Mouse (Mus musculus) forebrain, embryonic 15.5 days (tissue): ENCODE measurements around the gene Camk1g. TPM values are rescaled to one million over a fixed set of nuclear protein-coding genes. Genes with fewer than 3 reads are reported as not detected.

ENCODE experiments used
- ATAC-seq: fragments of 200-750 bp; cut with Nextera tagmentation; replicated peaks from 2 replicates; pipeline ENCODE4 v1.8.0; 2017; ENCODE audit warnings: mild to moderate bottlenecking, moderate TSS enrichment, moderate library complexity
- H3K27ac ChIP-seq: fragments of 300-500 bp; sonication (generic); replicated peaks from 2 replicates; pipeline ENCODE4 v1.5.1; 2015; ENCODE audit warnings: mild to moderate bottlenecking, inconsistent platforms
- H3K27me3 ChIP-seq: fragments of 300-500 bp; sonication (generic); 2 replicates; pipeline ENCODE4 v1.6.1; 2015; ENCODE audit warnings: inconsistent platforms
- H3K36me3 ChIP-seq: fragments of 300-500 bp; sonication (generic); 2 replicates; pipeline ENCODE4 v1.6.1; 2015; ENCODE audit warnings: mild to moderate bottlenecking, inconsistent platforms
- H3K4me1 ChIP-seq: fragments of 300-500 bp; sonication (generic); 2 replicates; pipeline ENCODE4 v1.6.1; 2015; ENCODE audit warnings: inconsistent platforms
- H3K4me2 ChIP-seq: fragments of 300-500 bp; sonication (generic); replicated peaks from 2 replicates; pipeline ENCODE4 v1.6.1; 2015; ENCODE audit warnings: mild to moderate bottlenecking, inconsistent platforms
- H3K4me3 ChIP-seq: fragments of 300-500 bp; sonication (generic); 2 replicates; pipeline ENCODE4 v1.5.1; 2015; ENCODE audit warnings: mild to moderate bottlenecking, inconsistent platforms
- H3K9ac ChIP-seq: fragments of 300-500 bp; sonication (generic); replicated peaks from 2 replicates; pipeline ENCODE4 v1.6.1; 2015; ENCODE audit warnings: mild to moderate bottlenecking, inconsistent platforms
- H3K9me3 ChIP-seq: fragments of 300-500 bp; sonication (generic); 2 replicates; pipeline ENCODE4 v1.6.1; 2016; ENCODE audit warnings: inconsistent platforms
- WGBS: fragments of 180-500 bp; shearing (Covaris S2); methylation state at CpG from one replicate; pipeline ENCODE4 v1.1.7; 2015; ENCODE audit warnings: mixed read lengths; 5-methylcytosine and 5-hydroxymethylcytosine counted together
- polyA plus RNA-seq: library from polyadenylated mRNA; unstranded; fragments of >200 nt; fragmentation: Nextera tagmentation; extraction: Ambion mirVana; gene quantifications from 2 replicates; pipeline ENCODE4 v1.2.1, GENCODE M21; 2015

Gene Camk1g
- polyA plus RNA-seq, 1 experiment from 2014 or later: 44.8 TPM

DNA sequence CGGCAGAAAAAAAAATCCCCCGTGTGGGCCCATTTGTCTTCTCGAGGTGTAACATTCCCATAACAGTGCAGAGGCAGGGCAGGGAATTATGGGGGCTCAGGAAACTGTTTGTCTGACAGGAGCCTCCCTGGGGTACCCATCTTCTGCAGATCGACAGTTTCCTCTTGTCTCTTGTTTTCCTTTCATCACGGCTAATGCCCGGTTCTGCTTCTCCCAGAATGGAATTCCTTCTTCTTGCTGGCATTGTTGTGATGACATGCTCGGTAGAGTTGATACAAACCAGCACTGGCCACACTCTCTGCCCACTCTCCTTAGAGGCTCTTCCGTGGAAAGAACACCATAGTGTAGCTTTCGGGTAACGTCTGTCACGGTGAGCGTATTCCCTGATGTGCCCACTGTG, 19.9 kb upstream of the Camk1g start:
- H3K4me2 ChIP-seq: no peak overlapping the region
- H3K27me3 ChIP-seq: no peaks in the 10 kb centered on the region
- H3K4me3 ChIP-seq: no peak overlapping the region
- 0 out of 2 replicates have a peak overlapping the region, but pooled peaks have one; percentile 0 for H3K27ac ChIP-seq
- no peak overlapping the region for H3K9ac ChIP-seq
- WGBS: 35% methylated on average over 12 of the region's 12 CpGs
- ATAC-seq: no peak
- H3K9me3 ChIP-seq: no peaks in the 10 kb centered on the region
- H3K36me3 ChIP-seq: no peaks in the 10 kb centered on the region
- peaks cover 29% of the 10 kb centered on the region for H3K4me1 ChIP-seq

DNA sequence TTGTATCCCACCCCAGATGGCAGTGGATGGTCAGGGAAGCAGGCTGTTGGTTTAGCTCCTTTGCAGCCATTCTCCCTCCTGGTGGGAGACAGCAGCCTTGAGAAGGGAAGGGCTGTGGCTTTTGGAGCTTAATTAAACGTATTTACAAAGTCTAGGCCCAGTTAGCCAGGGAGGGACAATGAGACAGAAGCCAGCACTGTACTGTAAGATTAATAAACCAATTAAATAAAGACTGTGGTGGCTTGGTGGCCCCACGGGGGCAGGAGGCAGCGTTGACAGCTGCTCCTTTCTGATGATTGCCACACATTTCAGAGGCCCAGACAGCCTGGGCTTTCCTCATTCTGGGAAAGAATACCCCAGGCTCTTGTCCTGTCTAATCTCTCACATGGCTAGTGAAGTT, 19.4 kb upstream of the Camk1g start:
- H3K27me3 ChIP-seq: no peaks in the 10 kb centered on the region
- WGBS: 2% methylated on average over 3 of the region's 3 CpGs
- no peak overlapping the region for H3K9ac ChIP-seq
- peak; percentile 28; the same call in 1 of the 2 replicates for ATAC-seq
- peak overlapping the region; percentile 0; the same call in 1 of the 2 replicates for H3K27ac ChIP-seq
- H3K4me3 ChIP-seq: no peak overlapping the region
- no peak overlapping the region for H3K4me2 ChIP-seq
- no peaks in the 10 kb centered on the region for H3K36me3 ChIP-seq
- H3K9me3 ChIP-seq: no peaks in the 10 kb centered on the region
- peaks cover 29% of the 10 kb centered on the region for H3K4me1 ChIP-seq

DNA sequence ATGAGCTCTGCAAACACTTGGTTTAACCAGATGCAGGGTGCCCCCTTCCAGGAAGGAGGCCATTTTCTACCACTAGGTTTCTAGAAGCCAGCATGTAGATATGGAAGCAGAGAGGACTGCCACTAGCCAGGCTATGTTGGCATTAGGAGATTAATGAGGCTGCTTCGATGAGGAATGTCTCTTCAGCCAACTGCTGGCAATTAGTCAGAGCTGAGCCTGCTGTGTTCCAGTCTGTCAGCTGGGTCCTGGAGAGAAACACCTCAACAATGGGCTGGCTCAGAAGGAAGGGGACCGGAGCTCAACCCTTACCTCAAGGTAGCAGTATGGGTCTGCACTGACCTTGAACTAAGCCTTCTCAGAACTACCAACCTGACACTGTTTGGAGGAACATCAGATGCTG, 17.1 kb upstream of the Camk1g start:
- peaks cover 40% of the 10 kb centered on the region for H3K4me1 ChIP-seq
- H3K9me3 ChIP-seq: no peaks in the 10 kb centered on the region
- no peaks in the 10 kb centered on the region for H3K27me3 ChIP-seq
- no peak overlapping the region for H3K9ac ChIP-seq
- no peak overlapping the region for H3K27ac ChIP-seq
- no peak overlapping the region for H3K4me3 ChIP-seq
- H3K36me3 ChIP-seq: no peaks in the 10 kb centered on the region
- WGBS: 36% methylated on average over 2 of the region's 2 CpGs
- ATAC-seq: no peak
- H3K4me2 ChIP-seq: no peak overlapping the region

DNA sequence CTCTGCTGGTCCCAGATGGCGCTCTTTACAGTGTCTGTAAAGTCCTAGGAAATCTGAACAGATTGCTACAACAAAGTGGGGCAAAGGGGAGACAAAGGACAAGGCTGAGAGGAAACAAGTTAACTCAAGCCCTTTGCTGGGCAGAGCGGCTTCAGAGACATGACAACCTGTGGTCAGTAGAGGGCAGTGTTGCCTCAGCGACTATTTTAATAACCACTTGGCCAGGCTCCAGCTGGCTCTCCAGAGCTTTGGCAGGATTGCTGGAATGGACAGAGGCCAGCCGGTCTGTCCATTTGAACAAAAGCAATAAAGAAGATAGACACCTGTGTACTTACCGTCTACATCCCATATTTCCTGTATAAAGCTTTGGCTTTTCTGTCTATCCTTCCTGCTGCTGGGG, 16.0 kb upstream of the Camk1g start:
- Histone ChIP-seq H3K9me3 (no peaks in the 10 kb centered on the region), H3K27me3 (no peaks in the 10 kb centered on the region), H3K27ac (peak overlapping the region; percentile 12), H3K9ac (no peak overlapping the region), H3K4me3 (no peak overlapping the region), H3K36me3 (no peaks in the 10 kb centered on the region), H3K4me1 (peaks cover 49% of the 10 kb centered on the region), H3K4me2 (no peak overlapping the region)
- 0% methylated on average over 5 of the region's 5 CpGs for WGBS
- ATAC-seq: peak; percentile 32

- H3K27ac ChIP-seq: no peak overlapping the region
- H3K36me3 ChIP-seq: no peaks in the 10 kb centered on the region
- H3K4me1 ChIP-seq: peaks cover 38% of the 10 kb centered on the region
- WGBS: 6% methylated on average over 8 of the region's 8 CpGs
- no peaks in the 10 kb centered on the region for H3K27me3 ChIP-seq
- no peaks in the 10 kb centered on the region for H3K9me3 ChIP-seq
- ATAC-seq: peak; percentile 21; the same call in 1 of the 2 replicates
- H3K9ac ChIP-seq: no peak overlapping the region
- peak overlapping the region; percentile 5; the same call in 1 of the 2 replicates for H3K4me3 ChIP-seq
- peak overlapping the region; percentile 29 for H3K4me2 ChIP-seq
Measured at GRCm38 (mm10) chr1:193382841-193383462, 12.9 kb upstream of the Camk1g start.

DNA sequence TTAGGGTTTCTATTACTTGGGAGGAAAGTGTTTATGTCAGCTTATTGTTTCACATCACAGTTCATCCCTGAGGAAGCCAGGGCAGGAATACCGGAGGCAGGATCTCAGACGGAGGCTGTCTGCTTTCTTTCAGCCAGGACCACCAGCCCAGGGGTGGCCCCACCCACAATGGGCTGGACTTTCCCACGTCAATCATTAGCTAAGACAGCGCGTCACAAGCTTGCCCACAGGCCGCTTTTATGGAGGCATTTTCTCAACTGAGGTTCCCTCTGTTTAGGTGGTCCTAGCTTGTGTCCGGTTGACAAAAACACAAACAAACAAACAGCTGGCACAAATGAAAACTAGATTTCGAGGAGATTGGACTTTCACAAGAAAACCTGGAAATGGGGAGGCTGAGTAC, 12.3 kb upstream of the Camk1g start:
- Histone ChIP-seq H3K27ac (peak overlapping the region; percentile 58), H3K4me1 (peaks cover 38% of the 10 kb centered on the region), H3K27me3 (no peaks in the 10 kb centered on the region), H3K9ac (peak overlapping the region; percentile 26; the same call in 1 of the 2 replicates), H3K4me2 (peak overlapping the region; percentile 29), H3K4me3 (peak overlapping the region; percentile 5; the same call in 1 of the 2 replicates), H3K36me3 (no peaks in the 10 kb centered on the region), H3K9me3 (no peaks in the 10 kb centered on the region)
- ATAC-seq: peak; percentile 48
- 1% methylated on average over 8 of the region's 8 CpGs for WGBS

GRCm38 (mm10) chr1:193381597-193382404, 11.7 kb upstream of the Camk1g start:
- peaks cover 32% of the 10 kb centered on the region for H3K4me1 ChIP-seq
- no peaks in the 10 kb centered on the region for H3K36me3 ChIP-seq
- WGBS: 30% methylated on average over 11 of the region's 11 CpGs
- ATAC-seq: peak; percentile 11
- H3K4me2 ChIP-seq: no peak overlapping the region; the same call in 1 of the 2 replicates
- no peaks in the 10 kb centered on the region for H3K9me3 ChIP-seq
- peak overlapping the region; percentile 26; the same call in 1 of the 2 replicates for H3K9ac ChIP-seq
- no peaks in the 10 kb centered on the region for H3K27me3 ChIP-seq
- H3K27ac ChIP-seq: peak overlapping the region; percentile 58
- H3K4me3 ChIP-seq: no peak overlapping the region

GRCm38 (mm10) chr1:193380877-193381276, 10.8 kb upstream of the Camk1g start:
- WGBS: 69% methylated on average over 5 of the region's 5 CpGs

GRCm38 (mm10) chr1:193379634-193380033, 9.5 kb upstream of the Camk1g start:
- no peak for ATAC-seq
- Histone ChIP-seq H3K4me1 (peaks cover 19% of the 10 kb centered on the region), H3K4me3 (no peak overlapping the region), H3K4me2 (no peak overlapping the region), H3K27ac (no peak overlapping the region), H3K9ac (no peak overlapping the region), H3K27me3 (no peaks in the 10 kb centered on the region), H3K9me3 (no peaks in the 10 kb centered on the region), H3K36me3 (no peaks in the 10 kb centered on the region)
- 50% methylated on average over 6 of the region's 6 CpGs for WGBS

More at GRCm38 (mm10) chr1:193380877-193381276, 10.8 kb upstream of the Camk1g start:
- Histone ChIP-seq H3K27ac (no peak overlapping the region), H3K9ac (no peak overlapping the region), H3K4me1 (peaks cover 23% of the 10 kb centered on the region), H3K9me3 (no peaks in the 10 kb centered on the region), H3K4me2 (no peak overlapping the region), H3K27me3 (no peaks in the 10 kb centered on the region), H3K36me3 (no peaks in the 10 kb centered on the region), H3K4me3 (no peak overlapping the region)
- no peak for ATAC-seq

GRCm38 (mm10) chr1:193376478-193377134, 6.5 kb upstream of the Camk1g start:
- WGBS: 21% methylated on average over 4 of the region's 4 CpGs
- H3K4me3 ChIP-seq: no peak overlapping the region
- no peaks in the 10 kb centered on the region for H3K36me3 ChIP-seq
- no peak overlapping the region for H3K4me2 ChIP-seq
- H3K9ac ChIP-seq: no peak overlapping the region
- peak; percentile 85 for ATAC-seq
- H3K9me3 ChIP-seq: no peaks in the 10 kb centered on the region
- H3K27me3 ChIP-seq: no peaks in the 10 kb centered on the region
- H3K4me1 ChIP-seq: peaks cover 2% of the 10 kb centered on the region
- H3K27ac ChIP-seq: no peak overlapping the region

- H3K4me1 ChIP-seq: peaks cover 10% of the 10 kb centered on the region
- H3K4me3 ChIP-seq: no peak overlapping the region
- no peak overlapping the region for H3K4me2 ChIP-seq
- ATAC-seq: no peak
- H3K27me3 ChIP-seq: no peaks in the 10 kb centered on the region
- H3K36me3 ChIP-seq: no peaks in the 10 kb centered on the region
- no peaks in the 10 kb centered on the region for H3K9me3 ChIP-seq
- H3K9ac ChIP-seq: no peak overlapping the region
- WGBS: 88% methylated on average over 6 of the region's 6 CpGs
- no peak overlapping the region for H3K27ac ChIP-seq
Measured at GRCm38 (mm10) chr1:193373906-193374413, 3.9 kb upstream of the Camk1g start.

- Histone ChIP-seq H3K27me3 (no peaks in the 10 kb centered on the region), H3K4me1 (peaks cover 35% of the 10 kb centered on the region), H3K36me3 (no peaks in the 10 kb centered on the region), H3K4me2 (peak overlapping the region; percentile 49), H3K9me3 (no peaks in the 10 kb centered on the region), H3K9ac (peak overlapping the region; percentile 61), H3K27ac (no peak overlapping the region), H3K4me3 (peak overlapping the region; percentile 51)
- WGBS: 44% methylated on average over 8 of the region's 8 CpGs
- ATAC-seq: no peak
Measured at GRCm38 (mm10) chr1:193369091-193369490, 1.0 kb downstream of the Camk1g start.
